Mouse (Mus musculus): ENCODE measurements at regions not wholly inside any gene's neighbourhood (a gene's known extent, or its start where the extent isn't known, plus 50 kb on each side); places are given as distances from the start of the nearest gene placed in this dataset.
A peak's percentile ranks its signal among the peaks of the same experiment; 100 is the strongest.
"Not testable (repeated sequence)": the region's sequence is repeated elsewhere in the genome, so short reads cannot be mapped to it uniquely, and the experiment has no call there.

- Histone ChIP-seq H3K4me3 (ENCODE audit: insufficient read depth in 1 of 2, low read depth in 1 of 2, low read length in 2 of 2, poor library complexity in 1 of 2, severe bottlenecking in 1 of 2) (no peak overlapping the region), H3K4me1 (ENCODE audit: control insufficient read depth in 2 of 2, insufficient read depth in 2 of 2, low read length in 2 of 2, poor library complexity in 1 of 2) (no peaks in the 10 kb centered on the region), H3K27ac (ENCODE audit: insufficient read depth, low read depth, low read length, poor library complexity, severe bottlenecking) (no peak overlapping the region), H3K36me3 (ENCODE audit: control insufficient read depth, insufficient read depth, low read length, poor library complexity, severe bottlenecking) (no peaks in the 10 kb centered on the region), H3K9me3 (ENCODE audit: control insufficient read depth, insufficient read depth, low read depth, low read length) (no peaks in the 10 kb centered on the region), H3K9ac (ENCODE audit: insufficient read depth, low read depth, low read length, poor library complexity, severe bottlenecking) (no peak overlapping the region)
- TF ChIP-seq MAFK (IDR thresholded peaks at IDR 0.05; ENCODE audit: insufficient read depth, low read depth, low read length) (no peak), ZC3H11A (IDR thresholded peaks at IDR 0.05; ENCODE audit: borderline replicate concordance, low read depth, low read length) (no peak), ZNF384 (IDR thresholded peaks at IDR 0.05; ENCODE audit: low read depth, low read length) (no peak), HCFC1 (IDR thresholded peaks at IDR 0.05; ENCODE audit: borderline replicate concordance, insufficient read depth, low read length) (no peak), CHD2 (IDR thresholded peaks at IDR 0.05; ENCODE audit: low read depth, low read length) (no peak)
- in situ Hi-C loops (cut with MboI; ENCODE audit: low sequenced_read_pairs in 2 of 2, unreplicated experiment in 2 of 2), result no loop called here
- no peak for DNase-seq (ENCODE audit: low read depth, low spot score)
Measured at GRCm38 (mm10) chr1:26459892-26460291, 227.4 kb downstream of the 4931408C20Rik start.

DNA sequence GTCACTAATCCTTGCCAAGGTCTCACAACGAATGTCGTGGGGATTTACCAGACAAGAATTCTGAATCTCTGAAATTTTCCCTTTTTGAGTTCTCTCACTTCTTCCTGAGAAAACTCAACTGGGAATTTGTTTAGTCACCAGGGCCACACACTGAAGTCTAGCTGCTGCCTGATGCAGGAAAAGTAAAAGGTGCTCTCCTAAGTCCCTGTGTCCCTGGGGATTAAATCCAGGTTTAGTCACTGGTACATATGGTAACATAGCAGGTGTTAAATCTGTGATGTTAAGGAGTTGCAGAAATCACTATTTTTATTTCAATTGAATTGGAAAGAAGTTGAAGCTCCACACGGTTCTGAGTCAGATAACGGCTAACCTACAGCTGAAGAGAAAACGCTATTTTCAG lies 260.9 kb downstream of the 4931408C20Rik start:
- Histone ChIP-seq H3K9me3 (ENCODE audit: control insufficient read depth, insufficient read depth, low read depth, low read length) (no peaks in the 10 kb centered on the region), H3K4me1 (ENCODE audit: control insufficient read depth in 2 of 2, insufficient read depth in 2 of 2, low read length in 2 of 2, poor library complexity in 1 of 2) (no peaks in the 10 kb centered on the region)
- no peak for TF ChIP-seq CHD2 (IDR thresholded peaks at IDR 0.05; ENCODE audit: low read depth, low read length)
- no peak for TF ChIP-seq ZC3H11A (IDR thresholded peaks at IDR 0.05; ENCODE audit: borderline replicate concordance, low read depth, low read length)
- TF ChIP-seq HCFC1 (IDR thresholded peaks at IDR 0.05; ENCODE audit: borderline replicate concordance, insufficient read depth, low read length), result no peak
- no peak for TF ChIP-seq MAFK (IDR thresholded peaks at IDR 0.05; ENCODE audit: insufficient read depth, low read depth, low read length)
- no peak for TF ChIP-seq ZNF384 (IDR thresholded peaks at IDR 0.05; ENCODE audit: low read depth, low read length)

GRCm38 (mm10) chr1:26387938-26388897 lies 299.0 kb downstream of the 4931408C20Rik start:
- no peak for DNase-seq (ENCODE audit: low read depth, low spot score)
- no peaks in the 10 kb centered on the region for H3K4me1 ChIP-seq (ENCODE audit: control insufficient read depth in 2 of 2, insufficient read depth in 2 of 2, low read length in 2 of 2, poor library complexity in 1 of 2)
- no peaks in the 10 kb centered on the region for H3K9me3 ChIP-seq (ENCODE audit: control insufficient read depth, insufficient read depth, low read depth, low read length)
- TF ChIP-seq ZC3H11A (IDR thresholded peaks at IDR 0.05; ENCODE audit: borderline replicate concordance, low read depth, low read length) (no peak), ZNF384 (IDR thresholded peaks at IDR 0.05; ENCODE audit: low read depth, low read length) (no peak), HCFC1 (IDR thresholded peaks at IDR 0.05; ENCODE audit: borderline replicate concordance, insufficient read depth, low read length) (no peak), CHD2 (IDR thresholded peaks at IDR 0.05; ENCODE audit: low read depth, low read length) (no peak), MAFK (IDR thresholded peaks at IDR 0.05; ENCODE audit: insufficient read depth, low read depth, low read length) (no peak)
- no peaks in the 10 kb centered on the region for H3K36me3 ChIP-seq (ENCODE audit: control insufficient read depth, insufficient read depth, low read length, poor library complexity, severe bottlenecking)
- in situ Hi-C loops (cut with MboI; ENCODE audit: low sequenced_read_pairs in 2 of 2, unreplicated experiment in 2 of 2), result no loop called here
- H3K9ac ChIP-seq (ENCODE audit: insufficient read depth, low read depth, low read length, poor library complexity, severe bottlenecking), result no peak overlapping the region
- H3K4me3 ChIP-seq (ENCODE audit: insufficient read depth in 1 of 2, low read depth in 1 of 2, low read length in 2 of 2, poor library complexity in 1 of 2, severe bottlenecking in 1 of 2), result no peak overlapping the region
- no peak overlapping the region for H3K27ac ChIP-seq (ENCODE audit: insufficient read depth, low read depth, low read length, poor library complexity, severe bottlenecking)

More for the DNA sequence above, 260.9 kb downstream of the 4931408C20Rik start:
- no peak overlapping the region for H3K9ac ChIP-seq (ENCODE audit: insufficient read depth, low read depth, low read length, poor library complexity, severe bottlenecking)
- no peak for DNase-seq (ENCODE audit: low read depth, low spot score)
- in situ Hi-C loops (cut with MboI; ENCODE audit: low sequenced_read_pairs in 2 of 2, unreplicated experiment in 2 of 2), result no loop called here
- no peak overlapping the region for H3K27ac ChIP-seq (ENCODE audit: insufficient read depth, low read depth, low read length, poor library complexity, severe bottlenecking)
- no peaks in the 10 kb centered on the region for H3K36me3 ChIP-seq (ENCODE audit: control insufficient read depth, insufficient read depth, low read length, poor library complexity, severe bottlenecking)
- H3K4me3 ChIP-seq (ENCODE audit: insufficient read depth in 1 of 2, low read depth in 1 of 2, low read length in 2 of 2, poor library complexity in 1 of 2, severe bottlenecking in 1 of 2), result no peak overlapping the region

GRCm38 (mm10) chr1:26340543-26340942 lies 346.7 kb downstream of the 4931408C20Rik start:
- Histone ChIP-seq H3K27ac (ENCODE audit: insufficient read depth, low read depth, low read length, poor library complexity, severe bottlenecking) (no peak overlapping the region), H3K9ac (ENCODE audit: insufficient read depth, low read depth, low read length, poor library complexity, severe bottlenecking) (no peak overlapping the region), H3K4me1 (ENCODE audit: control insufficient read depth in 2 of 2, insufficient read depth in 2 of 2, low read length in 2 of 2, poor library complexity in 1 of 2) (no peaks in the 10 kb centered on the region), H3K4me3 (ENCODE audit: insufficient read depth in 1 of 2, low read depth in 1 of 2, low read length in 2 of 2, poor library complexity in 1 of 2, severe bottlenecking in 1 of 2) (no peak overlapping the region), H3K36me3 (ENCODE audit: control insufficient read depth, insufficient read depth, low read length, poor library complexity, severe bottlenecking) (no peaks in the 10 kb centered on the region), H3K9me3 (ENCODE audit: control insufficient read depth, insufficient read depth, low read depth, low read length) (no peaks in the 10 kb centered on the region)
- peak; percentile 26 for DNase-seq (ENCODE audit: low read depth, low spot score)
- TF ChIP-seq ZC3H11A (IDR thresholded peaks at IDR 0.05; ENCODE audit: borderline replicate concordance, low read depth, low read length) (no peak), HCFC1 (IDR thresholded peaks at IDR 0.05; ENCODE audit: borderline replicate concordance, insufficient read depth, low read length) (no peak), CHD2 (IDR thresholded peaks at IDR 0.05; ENCODE audit: low read depth, low read length) (no peak), ZNF384 (IDR thresholded peaks at IDR 0.05; ENCODE audit: low read depth, low read length) (no peak), MAFK (IDR thresholded peaks at IDR 0.05; ENCODE audit: insufficient read depth, low read depth, low read length) (no peak)
- in situ Hi-C loops (cut with MboI; ENCODE audit: low sequenced_read_pairs in 2 of 2, unreplicated experiment in 2 of 2), result no loop called here

- H3K4me3 ChIP-seq (ENCODE audit: insufficient read depth in 1 of 2, low read depth in 1 of 2, low read length in 2 of 2, poor library complexity in 1 of 2, severe bottlenecking in 1 of 2); H3K27ac ChIP-seq (ENCODE audit: insufficient read depth, low read depth, low read length, poor library complexity, severe bottlenecking); H3K9me3 ChIP-seq (ENCODE audit: control insufficient read depth, insufficient read depth, low read depth, low read length); DNase-seq (ENCODE audit: low read depth, low spot score); in situ Hi-C loops (cut with MboI; ENCODE audit: low sequenced_read_pairs in 2 of 2, unreplicated experiment in 2 of 2); H3K36me3 ChIP-seq (ENCODE audit: control insufficient read depth, insufficient read depth, low read length, poor library complexity, severe bottlenecking); H3K4me1 ChIP-seq (ENCODE audit: control insufficient read depth in 2 of 2, insufficient read depth in 2 of 2, low read length in 2 of 2, poor library complexity in 1 of 2); H3K9ac ChIP-seq (ENCODE audit: insufficient read depth, low read depth, low read length, poor library complexity, severe bottlenecking): not testable (repeated sequence)
Measured at GRCm38 (mm10) chr1:26339876-26340275, 347.4 kb downstream of the 4931408C20Rik start.

All from ES-E14 (cell line).